Mouse (Mus musculus): ENCODE results near the gene Polr3k. TPM values are rescaled to one million over a fixed set of nuclear protein-coding genes. Genes with fewer than 3 reads are reported as not detected.

Polr3k gene
- total RNA-seq (2023): 10 to 100 TPM in 1 of 2 experiments, 1 to 10 TPM in 1; 8.0 to 10.1 TPM

DNA sequence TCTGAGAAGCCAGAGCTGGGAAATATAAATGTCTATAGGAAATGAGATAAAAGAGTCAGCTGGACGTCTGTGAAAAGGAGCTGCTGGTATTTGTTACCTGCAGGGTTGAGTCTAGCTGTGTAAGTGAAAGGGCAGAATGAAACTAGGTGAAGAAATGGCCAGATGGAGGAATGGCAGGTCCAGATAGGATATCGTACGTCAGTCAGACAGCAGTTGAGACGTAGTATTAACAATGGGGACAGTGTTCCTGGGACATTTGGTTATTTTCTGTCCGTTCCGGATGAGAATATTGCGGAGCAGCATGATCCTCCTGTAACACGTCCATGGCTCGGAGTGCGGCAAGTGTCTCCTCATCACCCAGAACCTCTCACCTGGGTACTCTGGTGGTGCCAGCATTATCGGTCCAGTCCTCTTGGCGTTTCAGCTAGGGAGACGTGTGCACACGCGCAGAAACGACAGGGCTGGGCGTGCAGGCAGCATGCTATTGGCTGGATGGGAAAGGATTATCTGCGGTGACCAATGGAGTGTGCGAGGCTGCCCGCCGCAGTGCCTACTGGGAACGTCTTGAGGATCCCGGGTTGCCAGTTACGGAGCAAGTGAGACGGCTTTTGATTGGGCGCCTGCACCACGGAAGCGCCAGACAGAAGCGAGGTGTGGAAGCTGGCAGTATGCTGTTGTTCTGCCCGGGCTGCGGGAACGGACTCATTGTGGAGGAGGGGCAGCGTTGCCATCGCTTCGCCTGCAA, at the start of gene Polr3k:
Gene Polr3k (plus strand): TSS at position 547 of the 745 bp plus-strand sequence.

DNA sequence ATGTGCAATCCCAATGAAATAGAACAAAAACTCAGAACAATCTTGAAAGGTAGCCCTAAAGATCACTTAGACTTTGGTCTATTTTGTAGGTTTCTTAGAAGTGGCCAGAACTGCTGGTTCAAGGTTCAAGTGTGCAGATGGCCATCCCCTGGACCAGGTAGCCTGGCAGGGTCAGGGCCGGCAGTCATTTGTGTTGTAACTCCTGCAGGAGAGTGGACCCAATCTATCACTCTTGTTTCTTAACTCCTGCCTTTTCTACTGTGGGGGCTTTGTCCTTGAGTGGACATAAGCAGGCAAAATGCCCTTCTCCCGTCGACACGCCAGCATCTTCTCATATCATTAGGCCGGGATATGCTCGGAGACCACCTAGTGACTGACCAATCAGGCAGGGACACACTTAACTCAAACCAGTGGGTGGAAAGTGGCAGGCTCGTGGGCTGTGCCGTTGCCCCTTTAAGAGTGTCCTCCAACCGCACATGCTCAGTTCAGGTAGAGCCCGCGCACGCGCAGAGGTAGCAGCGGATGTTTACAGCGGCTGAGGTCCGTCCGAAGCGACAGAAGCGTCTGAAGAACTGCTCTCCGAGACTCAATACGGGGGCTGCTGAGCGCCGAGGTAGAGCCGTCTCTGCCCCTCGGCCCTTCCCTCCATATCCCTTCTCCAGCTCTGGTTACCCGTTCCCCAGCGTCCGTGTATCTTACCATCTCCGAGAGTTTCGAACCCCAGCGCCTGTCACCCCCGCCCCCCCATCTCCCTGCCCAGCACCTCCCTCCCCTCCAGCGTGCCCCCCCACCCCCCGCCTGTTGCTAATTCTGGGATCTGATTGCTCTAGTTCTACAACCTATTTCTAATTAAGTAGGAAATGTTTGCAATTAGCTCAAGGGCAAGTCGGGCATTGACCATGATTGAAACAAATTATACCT, 26.5 kb upstream of the Polr3k start, which contains the start of gene Pcmtd2:
Gene Pcmtd2 (plus strand): TSS at position 483 of the 921 bp plus-strand sequence.

Other genes starting within 250 kb of the Polr3k start
- not detected for gene Gm29797, start 207.3 kb upstream of the Polr3k start, total RNA-seq (2023)
- under 1 TPM in 1 of 2 experiments, not detected in 1; 0.42 TPM for gene Sox18, start 192.7 kb upstream of the Polr3k start, total RNA-seq (2023)
- gene Tcea2, start 184.0 kb upstream of the Polr3k start, total RNA-seq (2023): 10 to 100 TPM in 1 of 2 experiments, 1 to 10 TPM in 1; 7.9 to 12.8 TPM
- gene Rgs19, start 170.4 kb upstream of the Polr3k start, total RNA-seq (2023): 100 to 1,000 TPM; 273 to 360 TPM
- gene Lkaaear1, start 165.9 kb upstream of the Polr3k start, total RNA-seq (2023): not detected
- gene Oprl1, start 149.3 kb upstream of the Polr3k start, total RNA-seq (2023): under 1 TPM; 0.18 to 0.35 TPM
- not detected for gene Myt1, start 101.0 kb upstream of the Polr3k start, total RNA-seq (2023)
- 10 to 100 TPM; 23.3 to 26.9 TPM for gene Pcmtd2, start 26.5 kb upstream of the Polr3k start, total RNA-seq (2023)
- gene Gm14496, start 126.8 kb downstream of the Polr3k start, total RNA-seq (2023): not detected

All from neutrophil, adult 83 days (primary cell).